Mouse (Mus musculus): ENCODE data around the gene Selenop. TPM values are rescaled to one million over a fixed set of nuclear protein-coding genes. Genes with fewer than 3 reads are reported as not detected.

Selenop gene
- polyA plus RNA-seq, 1 experiment from 2014 or later: 75.1 TPM

DNA sequence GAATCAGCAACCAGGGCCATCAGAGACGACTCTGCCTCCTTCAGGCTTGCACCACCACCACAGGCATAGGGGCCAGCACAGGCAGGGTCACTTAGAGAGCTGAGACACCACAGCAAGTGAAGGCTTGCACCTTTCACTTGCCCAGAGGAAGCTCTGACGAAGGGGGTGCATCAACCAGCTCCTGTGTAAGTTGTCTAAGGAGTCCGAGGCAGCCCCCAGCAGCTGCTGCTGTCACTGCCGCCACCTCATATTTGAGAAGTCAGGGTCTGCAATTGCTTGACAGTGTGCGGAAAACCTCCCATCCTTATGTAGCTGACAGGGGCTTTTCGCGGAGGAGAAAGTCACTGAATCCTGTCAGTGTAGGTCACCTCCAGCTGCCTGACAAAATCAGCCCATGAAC lies 10.9 kb downstream of the Selenop start:
- no peak for DNase-seq (ENCODE audit: low spot score)
- WGBS: 85% methylated on average over 7 of the region's 7 CpGs
- peaks cover 9% of the 10 kb centered on the region; the same call in 1 of the 2 replicates for H3K36me3 ChIP-seq

DNA sequence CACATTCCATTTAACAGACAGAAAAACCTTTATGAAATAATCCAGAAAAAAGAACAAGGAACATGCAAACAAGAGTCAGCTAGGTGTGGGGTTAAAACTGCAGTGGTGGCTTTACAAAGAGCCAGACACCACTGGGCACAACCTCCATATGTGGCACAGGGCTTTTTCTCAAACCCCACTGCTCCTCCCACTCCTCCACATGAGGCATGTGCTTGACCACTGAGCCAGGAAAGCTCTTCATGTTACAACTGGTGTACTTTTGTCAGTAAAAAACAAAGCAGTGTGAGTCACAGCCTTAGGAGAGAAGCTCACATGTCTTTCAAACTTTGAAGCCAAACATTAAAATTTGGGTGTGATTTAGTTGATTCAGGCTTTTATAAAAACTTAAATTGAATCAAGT lies 12.9 kb downstream of the Selenop start:
- no peak for DNase-seq (ENCODE audit: low spot score)
- H3K4me3 ChIP-seq: no peak overlapping the region
- H3K4me1 ChIP-seq (replicated peaks): no peaks in the 10 kb centered on the region
- H3K27me3 ChIP-seq (ENCODE audit: insufficient read depth, poor library complexity, severe bottlenecking): no peaks in the 10 kb centered on the region
- H3K36me3 ChIP-seq: peaks cover 9% of the 10 kb centered on the region; the same call in 1 of the 2 replicates
- H3K27ac ChIP-seq: no peak overlapping the region
- H3K9me3 ChIP-seq: no peaks in the 10 kb centered on the region

More for the DNA sequence above, 10.9 kb downstream of the Selenop start:
- Histone ChIP-seq H3K4me3 (no peak overlapping the region), H3K27ac (no peak overlapping the region), H3K27me3 (ENCODE audit: insufficient read depth, poor library complexity, severe bottlenecking) (no peaks in the 10 kb centered on the region), H3K4me1 (replicated peaks) (no peaks in the 10 kb centered on the region), H3K9me3 (no peaks in the 10 kb centered on the region)

DNA sequence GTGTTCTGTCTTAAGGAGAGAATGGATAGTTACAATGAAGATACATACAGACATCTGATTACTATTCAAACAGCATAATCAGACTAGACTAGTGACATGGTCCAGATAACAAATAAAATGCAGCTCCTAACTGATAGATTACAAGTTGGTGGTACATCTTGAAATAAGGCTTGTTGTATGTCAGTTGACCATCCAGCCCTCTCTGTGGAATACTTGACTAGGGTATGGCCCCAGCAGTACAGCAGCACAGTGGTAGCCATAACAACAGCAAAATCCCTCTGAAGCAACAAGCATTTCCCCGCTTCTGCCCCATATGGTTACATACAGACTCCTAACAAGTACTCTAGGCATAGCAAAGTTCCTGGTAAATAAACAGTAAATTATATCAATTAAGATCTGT lies 13.4 kb downstream of the Selenop start:
- no peaks in the 10 kb centered on the region for H3K27me3 ChIP-seq (ENCODE audit: insufficient read depth, poor library complexity, severe bottlenecking)
- no peaks in the 10 kb centered on the region for H3K9me3 ChIP-seq
- 73% methylated on average over 1 of the region's 1 CpGs for WGBS
- no peak for DNase-seq (ENCODE audit: low spot score)
- H3K4me3 ChIP-seq: no peak overlapping the region
- H3K27ac ChIP-seq: no peak overlapping the region
- no peaks in the 10 kb centered on the region for H3K4me1 ChIP-seq (replicated peaks)
- peaks cover 9% of the 10 kb centered on the region; the same call in 1 of the 2 replicates for H3K36me3 ChIP-seq

DNA sequence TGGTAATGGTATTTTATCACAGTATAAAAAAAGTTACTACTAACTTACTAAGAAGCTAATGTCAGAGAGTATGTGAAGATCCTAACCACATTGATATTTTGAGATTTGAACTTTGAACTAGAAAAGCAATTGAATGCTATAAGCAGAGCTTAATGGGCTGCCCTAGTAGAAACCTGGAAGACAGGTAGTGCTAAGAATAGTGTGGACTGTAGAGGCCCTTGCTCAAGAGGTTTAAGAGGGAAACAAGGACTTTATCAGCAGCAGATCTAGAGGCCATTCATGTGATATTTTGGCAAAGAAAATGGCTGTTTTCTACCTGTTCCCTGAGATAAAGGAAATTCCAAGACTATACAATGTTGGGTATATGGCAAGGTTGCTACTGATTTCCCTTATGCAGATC lies 17.7 kb downstream of the Selenop start:
- Histone ChIP-seq H3K27me3 (ENCODE audit: insufficient read depth, poor library complexity, severe bottlenecking) (no peaks in the 10 kb centered on the region), H3K36me3 (no peaks in the 10 kb centered on the region), H3K9me3 (no peaks in the 10 kb centered on the region), H3K27ac (no peak overlapping the region), H3K4me1 (replicated peaks) (no peaks in the 10 kb centered on the region), H3K4me3 (no peak overlapping the region)
- no peak for DNase-seq (ENCODE audit: low spot score)

DNA sequence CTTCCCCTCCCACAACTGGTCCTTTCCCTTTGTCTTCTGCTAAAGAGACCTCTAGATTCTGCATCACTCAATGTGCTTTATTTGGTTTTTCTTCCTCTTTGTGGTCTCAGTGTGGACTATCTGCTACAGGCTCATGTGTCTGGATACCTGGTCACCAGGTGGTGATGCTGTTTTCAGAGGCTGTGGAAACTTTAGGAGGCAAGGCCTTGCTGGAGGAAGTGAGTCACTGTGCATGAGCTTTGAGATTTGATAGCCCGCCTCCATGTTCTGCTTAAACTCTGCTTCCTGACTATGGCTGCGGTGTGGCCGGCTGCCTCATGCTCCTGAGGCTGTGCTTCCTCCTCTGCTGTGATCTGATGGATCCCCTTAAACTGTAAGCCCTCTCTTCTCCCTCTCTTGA lies 22.1 kb downstream of the Selenop start:
- H3K9me3 ChIP-seq: no peaks in the 10 kb centered on the region
- no peaks in the 10 kb centered on the region for H3K36me3 ChIP-seq
- no peaks in the 10 kb centered on the region for H3K27me3 ChIP-seq (ENCODE audit: insufficient read depth, poor library complexity, severe bottlenecking)
- no peak overlapping the region for H3K4me3 ChIP-seq
- WGBS: 87% methylated on average over 3 of the region's 3 CpGs
- no peak for DNase-seq (ENCODE audit: low spot score)
- no peaks in the 10 kb centered on the region for H3K4me1 ChIP-seq (replicated peaks)
- H3K27ac ChIP-seq: no peak overlapping the region

DNA sequence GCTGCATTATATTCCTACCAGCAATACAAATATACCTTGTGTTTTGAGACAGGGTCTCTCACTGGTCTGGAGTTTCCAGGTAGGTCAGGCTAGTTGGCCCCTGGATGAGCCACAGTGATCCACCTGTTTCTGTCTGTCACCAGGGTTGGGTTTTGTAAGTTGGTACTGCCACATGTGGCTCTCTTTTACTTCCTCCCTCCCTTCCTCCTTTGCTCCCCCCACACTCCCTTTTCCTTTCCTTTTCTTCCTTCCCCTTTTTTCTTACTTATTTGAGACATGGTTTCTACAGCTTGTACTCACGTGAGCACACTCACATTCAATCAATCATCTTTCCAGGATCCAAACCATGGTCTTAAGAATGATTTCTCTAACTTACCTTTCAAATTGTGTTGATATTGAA lies 25.1 kb downstream of the Selenop start:
- no peak for DNase-seq (ENCODE audit: low spot score)
- WGBS: 66% methylated on average over 1 of the region's 1 CpGs
- Histone ChIP-seq H3K9me3 (no peaks in the 10 kb centered on the region), H3K27me3 (ENCODE audit: insufficient read depth, poor library complexity, severe bottlenecking) (no peaks in the 10 kb centered on the region), H3K4me3 (no peak overlapping the region), H3K4me1 (replicated peaks) (no peaks in the 10 kb centered on the region), H3K36me3 (no peaks in the 10 kb centered on the region), H3K27ac (no peak overlapping the region)

DNA sequence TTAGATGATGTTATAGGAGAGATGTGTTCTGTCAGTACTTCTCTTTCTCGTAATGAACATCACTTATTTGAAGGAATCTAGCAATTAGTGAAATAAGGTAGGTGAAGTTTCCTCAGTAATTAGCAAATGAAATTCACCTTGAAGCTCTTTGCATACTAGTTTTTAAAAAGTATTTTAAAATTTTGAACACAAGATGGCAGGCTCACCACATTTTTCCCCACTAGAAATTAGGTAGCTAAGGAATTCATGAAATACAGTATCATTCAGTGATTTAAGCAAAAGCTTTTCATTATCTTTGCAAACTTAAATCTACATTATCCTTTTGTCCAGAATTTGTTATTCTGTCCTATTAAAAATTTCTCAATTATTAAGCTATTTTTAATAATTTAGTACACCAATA lies 27.6 kb downstream of the Selenop start:
- H3K9me3 ChIP-seq: no peaks in the 10 kb centered on the region
- no peak for DNase-seq (ENCODE audit: low spot score)
- H3K27ac ChIP-seq: no peak overlapping the region
- H3K36me3 ChIP-seq: no peaks in the 10 kb centered on the region
- H3K4me3 ChIP-seq: no peak overlapping the region
- H3K4me1 ChIP-seq (replicated peaks): no peaks in the 10 kb centered on the region
- WGBS: 85% methylated on average over 1 of the region's 1 CpGs
- H3K27me3 ChIP-seq (ENCODE audit: insufficient read depth, poor library complexity, severe bottlenecking): no peaks in the 10 kb centered on the region

DNA sequence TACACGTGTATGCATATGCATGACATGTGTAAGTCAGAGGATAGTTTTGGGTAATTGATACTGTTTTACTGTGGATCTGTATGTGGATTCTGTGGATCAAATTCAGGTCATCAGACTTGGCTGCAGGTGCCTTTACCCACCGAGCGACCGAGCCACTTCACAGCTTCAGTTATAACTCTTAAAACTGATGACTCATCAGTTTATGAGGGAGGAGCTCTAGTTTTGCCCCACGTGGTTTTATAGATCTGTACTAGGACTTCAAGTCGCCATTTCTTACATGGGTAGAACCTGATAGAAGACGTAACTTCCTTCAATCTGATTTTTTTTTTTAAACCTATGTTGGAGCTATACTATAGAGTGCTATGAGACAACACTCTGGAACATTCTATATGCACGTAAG lies 29.3 kb downstream of the Selenop start:
- WGBS: 88% methylated on average over 8 of the region's 8 CpGs
- Histone ChIP-seq H3K4me3 (no peak overlapping the region), H3K27ac (no peak overlapping the region), H3K9me3 (no peaks in the 10 kb centered on the region), H3K27me3 (ENCODE audit: insufficient read depth, poor library complexity, severe bottlenecking) (no peaks in the 10 kb centered on the region), H3K36me3 (no peaks in the 10 kb centered on the region), H3K4me1 (replicated peaks) (no peaks in the 10 kb centered on the region)
- DNase-seq (ENCODE audit: low spot score): no peak

DNA sequence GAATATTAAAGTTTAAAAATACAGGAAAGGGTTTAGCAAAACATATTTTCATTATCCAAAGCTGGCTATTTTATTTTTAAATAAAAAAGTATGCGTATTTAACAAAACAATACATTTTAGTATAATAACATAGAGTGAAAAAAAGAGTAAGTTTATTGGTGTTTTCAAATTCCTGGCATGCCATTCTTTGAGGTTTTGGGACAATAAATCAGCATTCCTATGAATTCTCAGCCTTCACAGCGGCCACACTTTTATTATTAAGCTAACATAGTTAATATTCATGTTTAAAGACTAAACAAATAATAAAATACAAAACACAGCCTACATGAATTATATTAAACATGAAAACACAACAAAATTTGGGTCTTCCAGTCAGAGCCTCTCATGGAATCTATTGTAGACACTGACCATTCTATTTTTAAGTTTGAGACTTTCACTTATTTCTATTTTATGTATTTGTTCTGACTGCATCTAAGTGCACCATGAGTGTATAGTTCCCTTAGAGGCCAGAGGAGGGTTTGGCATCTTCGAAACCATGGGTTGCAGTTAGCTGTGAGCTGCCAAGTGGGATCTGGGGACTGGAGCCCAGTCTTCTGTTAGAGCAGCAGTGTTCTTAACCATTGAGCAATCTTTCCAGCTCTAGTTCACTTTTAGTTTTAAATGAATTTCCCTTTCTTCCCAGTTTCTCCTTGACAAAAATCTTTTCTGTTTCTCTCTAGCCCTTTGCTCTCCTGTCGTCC lies 32.2 kb downstream of the Selenop start:
- DNase-seq (ENCODE audit: low spot score): no peak
- Histone ChIP-seq H3K27me3 (ENCODE audit: insufficient read depth, poor library complexity, severe bottlenecking) (no peaks in the 10 kb centered on the region), H3K4me3 (no peak overlapping the region), H3K4me1 (replicated peaks) (no peaks in the 10 kb centered on the region), H3K36me3 (no peaks in the 10 kb centered on the region), H3K9me3 (no peaks in the 10 kb centered on the region), H3K27ac (no peak overlapping the region)
- 76% methylated on average over 4 of the region's 4 CpGs for WGBS

DNA sequence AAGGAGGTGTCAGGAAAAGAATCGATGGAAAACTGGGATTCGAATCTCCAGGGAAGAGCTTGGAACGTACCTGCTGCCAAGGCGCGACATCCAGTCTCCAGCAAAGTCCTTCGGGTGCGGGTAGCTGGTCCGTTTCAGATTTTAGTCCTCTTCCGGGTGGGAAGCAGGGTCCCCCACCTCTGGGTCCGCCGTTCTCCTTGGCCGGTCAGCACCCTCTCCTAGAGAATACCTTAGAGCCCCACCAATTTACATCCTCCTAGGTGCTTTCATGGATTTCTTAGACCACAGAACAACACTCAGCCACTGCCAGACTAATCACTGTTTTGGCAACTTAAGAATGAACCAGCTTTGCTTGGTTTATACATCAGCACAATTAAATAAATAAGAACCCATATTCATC lies 35.1 kb downstream of the Selenop start, which contains the start of gene Ccdc152:
Ccdc152 (minus strand) TSS at position 101 of the 400 bp plus-strand sequence.
- DNase-seq (ENCODE audit: low spot score): no peak
- no peaks in the 10 kb centered on the region for H3K27me3 ChIP-seq (ENCODE audit: insufficient read depth, poor library complexity, severe bottlenecking)
- no peaks in the 10 kb centered on the region for H3K4me1 ChIP-seq (replicated peaks)
- no peaks in the 10 kb centered on the region for H3K9me3 ChIP-seq
- 88% methylated on average over 12 of the region's 12 CpGs for WGBS
- H3K27ac ChIP-seq: no peak within 1 kb of the TSS
- H3K4me3 ChIP-seq: no peak within 1 kb of the TSS
- no peaks in the 10 kb centered on the region for H3K36me3 ChIP-seq

DNA sequence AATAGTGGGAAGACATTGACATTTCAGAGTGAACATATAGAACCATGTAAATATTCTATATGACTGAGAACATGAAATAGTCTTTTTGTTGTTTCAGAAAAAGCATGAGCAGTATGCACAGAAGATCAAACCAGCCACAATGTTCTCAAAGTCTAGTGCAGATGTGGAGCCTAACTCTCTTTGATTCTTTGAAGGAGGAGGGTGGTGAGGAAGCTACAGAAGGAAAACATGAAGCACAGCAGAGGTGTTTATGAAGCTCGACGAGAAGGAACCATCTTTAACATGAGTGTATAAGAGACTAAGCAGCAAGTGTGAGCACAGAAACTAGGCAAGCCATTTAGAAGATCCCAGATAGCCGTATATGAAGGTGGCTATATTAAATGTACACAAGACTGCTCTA lies 41.5 kb downstream of the Selenop start:
- Histone ChIP-seq H3K27me3 (ENCODE audit: insufficient read depth, poor library complexity, severe bottlenecking) (no peaks in the 10 kb centered on the region), H3K4me1 (replicated peaks) (no peaks in the 10 kb centered on the region), H3K9me3 (no peaks in the 10 kb centered on the region), H3K27ac (no peak overlapping the region), H3K4me3 (no peak overlapping the region), H3K36me3 (no peaks in the 10 kb centered on the region)
- WGBS: 83% methylated on average over 3 of the region's 3 CpGs
- no peak for DNase-seq (ENCODE audit: low spot score)

DNA sequence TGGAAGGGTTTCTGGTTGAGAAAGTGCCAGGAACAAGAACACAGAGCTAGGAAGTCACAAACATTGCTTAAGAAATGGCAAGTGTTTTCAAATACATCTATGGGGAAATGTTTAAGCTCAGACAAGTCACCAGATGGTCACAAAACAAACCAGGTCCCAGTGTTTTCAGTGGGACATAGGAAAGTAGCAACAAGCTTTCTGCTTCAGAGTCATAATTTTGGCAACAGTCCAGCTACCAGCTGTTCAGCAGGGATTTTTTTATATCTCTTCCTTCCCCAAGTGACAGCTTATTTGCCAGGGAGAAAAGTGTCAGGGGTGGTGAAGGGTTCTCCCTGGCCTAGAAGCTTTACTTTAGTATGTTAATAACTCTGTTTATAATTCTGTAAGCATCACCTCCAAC lies 44.6 kb downstream of the Selenop start:
- no peaks in the 10 kb centered on the region for H3K36me3 ChIP-seq
- DNase-seq (ENCODE audit: low spot score): no peak

DNA sequence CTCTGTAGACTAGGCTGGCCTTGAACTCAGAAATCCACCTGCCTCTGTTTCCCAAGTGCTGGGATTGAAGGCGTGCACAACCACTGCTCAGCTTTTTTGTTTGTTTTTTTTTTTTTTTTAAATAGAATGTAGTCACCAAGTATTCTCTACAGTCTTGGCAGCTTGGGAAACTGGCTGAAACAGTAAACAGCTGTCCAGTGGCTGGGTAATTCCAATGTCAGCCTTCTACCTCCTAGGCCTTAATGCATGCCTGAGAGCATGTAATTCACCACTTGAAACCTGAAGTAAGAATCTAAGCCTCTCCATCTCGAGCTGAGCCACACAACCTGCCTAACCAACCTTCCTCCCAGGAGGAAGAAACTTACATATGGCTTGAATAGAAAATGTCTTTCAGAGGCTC lies 48.3 kb downstream of the Selenop start:
- no peak for DNase-seq (ENCODE audit: low spot score)
- Histone ChIP-seq H3K9me3 (no peaks in the 10 kb centered on the region), H3K27me3 (ENCODE audit: insufficient read depth, poor library complexity, severe bottlenecking) (no peaks in the 10 kb centered on the region), H3K4me3 (no peak overlapping the region), H3K27ac (no peak overlapping the region), H3K4me1 (replicated peaks) (no peaks in the 10 kb centered on the region), H3K36me3 (no peaks in the 10 kb centered on the region)
- 74% methylated on average over 2 of the region's 2 CpGs for WGBS

More for the DNA sequence above, 44.6 kb downstream of the Selenop start:
- no peaks in the 10 kb centered on the region for H3K27me3 ChIP-seq (ENCODE audit: insufficient read depth, poor library complexity, severe bottlenecking)
- no peak overlapping the region for H3K27ac ChIP-seq
- no peaks in the 10 kb centered on the region for H3K9me3 ChIP-seq
- H3K4me3 ChIP-seq: no peak overlapping the region
- no peaks in the 10 kb centered on the region for H3K4me1 ChIP-seq (replicated peaks)

DNA sequence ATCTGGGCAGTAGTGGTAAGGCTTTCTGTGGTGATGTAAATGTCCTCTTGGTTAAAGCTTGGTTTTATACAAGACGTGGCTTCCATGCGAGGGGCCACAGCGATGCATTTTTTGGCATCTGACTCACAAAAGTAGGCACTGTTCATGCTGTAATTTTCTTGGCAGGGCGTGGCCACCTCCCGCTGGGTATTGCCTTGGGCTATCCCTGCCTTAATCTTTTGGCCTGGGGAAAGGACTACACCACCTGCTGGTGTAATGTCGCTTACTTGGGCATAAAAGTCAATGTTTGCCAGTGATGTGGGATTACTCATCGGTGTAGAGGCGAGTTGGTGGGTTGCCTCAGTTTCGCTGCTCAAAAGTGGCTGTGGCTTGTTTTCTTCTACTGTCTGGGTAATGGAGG lies 51.6 kb downstream of the Selenop start:
- 82% methylated on average over 9 of the region's 9 CpGs for WGBS
- H3K27ac ChIP-seq: no peak overlapping the region

More for the DNA sequence above, 51.6 kb downstream of the Selenop start:
- no peaks in the 10 kb centered on the region for H3K9me3 ChIP-seq
- H3K36me3 ChIP-seq: no peaks in the 10 kb centered on the region
- no peak for DNase-seq (ENCODE audit: low spot score)
- no peak overlapping the region for H3K4me3 ChIP-seq
- no peaks in the 10 kb centered on the region for H3K27me3 ChIP-seq (ENCODE audit: insufficient read depth, poor library complexity, severe bottlenecking)
- H3K4me1 ChIP-seq (replicated peaks): no peaks in the 10 kb centered on the region

Data from hindbrain, embryonic 10.5 days (tissue).